Mouse (Mus musculus) heart, embryonic 12.5 days (tissue): ENCODE results near the gene Rassf3. TPM values are rescaled to one million over a fixed set of nuclear protein-coding genes. Genes with fewer than 3 reads are reported as not detected.

Source experiments
- ATAC-seq: fragments of 200-750 bp; cut with Nextera tagmentation; 2 replicates; pipeline ENCODE4 v1.8.0; 2017; ENCODE audit warnings: moderate TSS enrichment, moderate library complexity; ENCODE audit not compliant: insufficient number of reproducible peaks, low FRiP score
- H3K27ac ChIP-seq: fragments of 300-500 bp; sonication (generic); 2 replicates; pipeline ENCODE4 v1.5.1; 2016; ENCODE audit warnings: mild to moderate bottlenecking, moderate library complexity; ENCODE audit not compliant: poor library complexity, severe bottlenecking
- H3K27me3 ChIP-seq: fragments of 300-500 bp; sonication (generic); replicated peaks from 2 replicates; pipeline ENCODE4 v1.6.1; 2016; ENCODE audit warnings: mild to moderate bottlenecking, moderate library complexity
- H3K36me3 ChIP-seq: fragments of 300-500 bp; sonication (generic); 2 replicates; pipeline ENCODE4 v1.6.1; 2016; ENCODE audit warnings: mild to moderate bottlenecking, moderate library complexity
- H3K4me1 ChIP-seq: fragments of 300-500 bp; sonication (generic); replicated peaks from 2 replicates; pipeline ENCODE4 v1.6.1; 2016; ENCODE audit warnings: mild to moderate bottlenecking
- H3K4me2 ChIP-seq: fragments of 300-500 bp; sonication (generic); 2 replicates; pipeline ENCODE4 v1.6.1; 2016; ENCODE audit warnings: mild to moderate bottlenecking, moderate library complexity
- H3K4me3 ChIP-seq: fragments of 300-500 bp; sonication (generic); 2 replicates; pipeline ENCODE4 v1.5.1; 2016; ENCODE audit warnings: mild to moderate bottlenecking
- H3K9ac ChIP-seq: fragments of 300-500 bp; sonication (generic); 2 replicates; pipeline ENCODE4 v1.6.1; 2016; ENCODE audit warnings: mild to moderate bottlenecking, moderate library complexity
- H3K9me3 ChIP-seq: fragments of 300-500 bp; sonication (generic); replicated peaks from 2 replicates; pipeline ENCODE4 v1.6.1; 2016; ENCODE audit warnings: mild to moderate bottlenecking, moderate library complexity
- WGBS: fragments of 180-500 bp; shearing (Covaris S2); methylation state at CpG from one replicate; pipeline ENCODE4 v1.1.7; 2016; 5-methylcytosine and 5-hydroxymethylcytosine counted together
- polyA plus RNA-seq: library from polyadenylated mRNA; unstranded; fragments of >200 nt; fragmentation: Nextera tagmentation; extraction: Ambion mirVana; gene quantifications from 2 replicates; pipeline ENCODE4 v1.2.1, GENCODE M21; 2016

Gene Rassf3
- polyA plus RNA-seq, 1 experiment from 2014 or later, result 27.0 TPM

- no peaks in the 10 kb centered on the region for H3K9me3 ChIP-seq
- peaks cover 52% of the 10 kb centered on the region for H3K36me3 ChIP-seq
- peaks cover 16% of the 10 kb centered on the region for H3K4me1 ChIP-seq
- 0 out of 2 replicates have a peak overlapping the region, but pooled peaks have one; percentile 8 for H3K27ac ChIP-seq
- H3K4me3 ChIP-seq, result no peak overlapping the region
- no peaks in the 10 kb centered on the region for H3K27me3 ChIP-seq
- peak overlapping the region; percentile 25; the same call in 1 of the 2 replicates for H3K9ac ChIP-seq
- 63% methylated on average over 20 of the region's 20 CpGs for WGBS
- no peak for ATAC-seq
- no peak overlapping the region for H3K4me2 ChIP-seq
Observed at GRCm38 (mm10) chr10:121395542-121396176, 80.5 kb downstream of the Rassf3 start.

GRCm38 (mm10) chr10:121394789-121395325, 81.3 kb downstream of the Rassf3 start:
- H3K36me3 ChIP-seq, result peaks cover 60% of the 10 kb centered on the region
- ATAC-seq, result no peak
- no peaks in the 10 kb centered on the region for H3K9me3 ChIP-seq
- no peaks in the 10 kb centered on the region for H3K27me3 ChIP-seq
- H3K27ac ChIP-seq, result no peak overlapping the region
- H3K9ac ChIP-seq, result no peak overlapping the region
- H3K4me1 ChIP-seq, result peaks cover 16% of the 10 kb centered on the region
- H3K4me2 ChIP-seq, result no peak overlapping the region
- 72% methylated on average over 18 of the region's 18 CpGs for whole genome bisulfite sequencing
- H3K4me3 ChIP-seq, result no peak overlapping the region

- no peak overlapping the region for H3K4me2 ChIP-seq
- no peak overlapping the region for H3K27ac ChIP-seq
- H3K9me3 ChIP-seq, result no peaks in the 10 kb centered on the region
- no peaks in the 10 kb centered on the region for H3K27me3 ChIP-seq
- ATAC-seq, result no peak
- no peak overlapping the region for H3K9ac ChIP-seq
- peaks cover 16% of the 10 kb centered on the region for H3K4me1 ChIP-seq
- peaks cover 66% of the 10 kb centered on the region for H3K36me3 ChIP-seq
- WGBS, result 77% methylated on average over 6 of the region's 6 CpGs
- no peak overlapping the region for H3K4me3 ChIP-seq
Observed at GRCm38 (mm10) chr10:121394270-121394669, 81.9 kb downstream of the Rassf3 start.

GRCm38 (mm10) chr10:121391901-121392300, 84.2 kb downstream of the Rassf3 start:
- H3K4me3 ChIP-seq, result no peak overlapping the region
- H3K4me2 ChIP-seq, result no peak overlapping the region
- H3K27ac ChIP-seq, result no peak overlapping the region
- peaks cover 22% of the 10 kb centered on the region for H3K4me1 ChIP-seq
- H3K9me3 ChIP-seq, result no peaks in the 10 kb centered on the region
- WGBS, result 94% methylated on average over 8 of the region's 8 CpGs
- no peak for ATAC-seq
- H3K9ac ChIP-seq, result no peak overlapping the region
- H3K27me3 ChIP-seq, result no peaks in the 10 kb centered on the region
- peaks cover 83% of the 10 kb centered on the region for H3K36me3 ChIP-seq

- H3K9ac ChIP-seq, result no peak overlapping the region
- H3K4me1 ChIP-seq, result peaks cover 30% of the 10 kb centered on the region
- peaks cover 80% of the 10 kb centered on the region for H3K36me3 ChIP-seq
- H3K4me3 ChIP-seq, result no peak overlapping the region
- no peaks in the 10 kb centered on the region for H3K27me3 ChIP-seq
- H3K9me3 ChIP-seq, result no peaks in the 10 kb centered on the region
- 77% methylated on average over 10 of the region's 10 CpGs for WGBS
- H3K27ac ChIP-seq, result no peak overlapping the region
- no peak for ATAC-seq
- H3K4me2 ChIP-seq, result no peak overlapping the region
Observed at GRCm38 (mm10) chr10:121390602-121391001, 85.5 kb downstream of the Rassf3 start.

- H3K4me1 ChIP-seq, result peaks cover 31% of the 10 kb centered on the region
- H3K9ac ChIP-seq, result no peak overlapping the region
- 25% methylated on average over 9 of the region's 9 CpGs for WGBS
- H3K27me3 ChIP-seq, result no peaks in the 10 kb centered on the region
- peak overlapping the region; percentile 38; the same call in 1 of the 2 replicates for H3K4me2 ChIP-seq
- H3K27ac ChIP-seq, result peak overlapping the region; percentile 49; the same call in 1 of the 2 replicates
- ATAC-seq, result peak; percentile 47; the same call in 1 of the 2 replicates
- peaks cover 76% of the 10 kb centered on the region for H3K36me3 ChIP-seq
- no peak overlapping the region for H3K4me3 ChIP-seq
- no peaks in the 10 kb centered on the region for H3K9me3 ChIP-seq
Observed at GRCm38 (mm10) chr10:121386347-121386746, 89.8 kb downstream of the Rassf3 start.

- H3K27me3 ChIP-seq, result no peaks in the 10 kb centered on the region
- peaks cover 31% of the 10 kb centered on the region for H3K4me1 ChIP-seq
- H3K27ac ChIP-seq, result no peak overlapping the region
- no peaks in the 10 kb centered on the region for H3K9me3 ChIP-seq
- no peak overlapping the region for H3K4me2 ChIP-seq
- no peak overlapping the region for H3K4me3 ChIP-seq
- ATAC-seq, result no peak
- WGBS, result 92% methylated on average over 6 of the region's 6 CpGs
- no peak overlapping the region for H3K9ac ChIP-seq
- H3K36me3 ChIP-seq, result peaks cover 76% of the 10 kb centered on the region
Observed at GRCm38 (mm10) chr10:121385695-121386094, 90.5 kb downstream of the Rassf3 start.

- Histone ChIP-seq H3K27me3 (no peaks in the 10 kb centered on the region), H3K9ac (no peak overlapping the region), H3K4me2 (no peak overlapping the region), H3K4me1 (peaks cover 31% of the 10 kb centered on the region), H3K27ac (no peak overlapping the region), H3K9me3 (no peaks in the 10 kb centered on the region), H3K36me3 (peaks cover 74% of the 10 kb centered on the region), H3K4me3 (no peak overlapping the region)
- 88% methylated on average over 13 of the region's 13 CpGs for WGBS
- ATAC-seq, result no peak
Observed at GRCm38 (mm10) chr10:121384710-121385109, 91.4 kb downstream of the Rassf3 start.

GRCm38 (mm10) chr10:121381280-121381679, 94.9 kb downstream of the Rassf3 start:
- H3K9ac ChIP-seq, result no peak overlapping the region
- no peak for ATAC-seq
- H3K4me2 ChIP-seq, result no peak overlapping the region
- WGBS, result 78% methylated on average over 18 of the region's 18 CpGs
- peaks cover 84% of the 10 kb centered on the region for H3K36me3 ChIP-seq
- peaks cover 20% of the 10 kb centered on the region for H3K4me1 ChIP-seq
- H3K4me3 ChIP-seq, result no peak overlapping the region
- H3K27ac ChIP-seq, result no peak overlapping the region
- no peaks in the 10 kb centered on the region for H3K27me3 ChIP-seq
- H3K9me3 ChIP-seq, result no peaks in the 10 kb centered on the region

- no peak overlapping the region for H3K9ac ChIP-seq
- ATAC-seq, result no peak
- H3K27me3 ChIP-seq, result no peaks in the 10 kb centered on the region
- WGBS, result 96% methylated on average over 3 of the region's 3 CpGs
- H3K4me3 ChIP-seq, result no peak overlapping the region
- H3K9me3 ChIP-seq, result no peaks in the 10 kb centered on the region
- peaks cover 86% of the 10 kb centered on the region for H3K36me3 ChIP-seq
- no peak overlapping the region for H3K27ac ChIP-seq
- no peak overlapping the region for H3K4me2 ChIP-seq
- peaks cover 11% of the 10 kb centered on the region for H3K4me1 ChIP-seq
Observed at GRCm38 (mm10) chr10:121379387-121379786, 96.8 kb downstream of the Rassf3 start.

- Histone ChIP-seq H3K9ac (no peak overlapping the region), H3K4me1 (peaks cover 1% of the 10 kb centered on the region), H3K9me3 (no peaks in the 10 kb centered on the region), H3K4me3 (no peak overlapping the region), H3K27me3 (no peaks in the 10 kb centered on the region), H3K4me2 (no peak overlapping the region), H3K36me3 (peaks cover 68% of the 10 kb centered on the region), H3K27ac (no peak overlapping the region)
- ATAC-seq, result no peak
- 87% methylated on average over 24 of the region's 24 CpGs for WGBS
Observed at GRCm38 (mm10) chr10:121376530-121377271, 99.4 kb downstream of the Rassf3 start.
